Mouse (Mus musculus) testis, adult 2 months (tissue): ENCODE measurements around the gene Itgb7. TPM values are rescaled to one million over a fixed set of nuclear protein-coding genes. Genes with fewer than 3 reads are reported as not detected.
A peak's percentile ranks its signal among the peaks of the same experiment; 100 is the strongest.

Experiments
- H3K27ac ChIP-seq: fragments of 200-500 bp; 2 replicates; pipeline ENCODE4 v1.5.1; 2012; ENCODE audit warnings: low read depth, low read length; ENCODE audit not compliant: control insufficient read depth, insufficient read depth
- H3K27me3 ChIP-seq: fragments of 200-500 bp; 2 replicates; pipeline ENCODE4 v1.6.1; 2012; ENCODE audit warnings: mild to moderate bottlenecking, low read length, moderate library complexity; ENCODE audit not compliant: control insufficient read depth, insufficient read depth
- H3K36me3 ChIP-seq: fragments of 200-500 bp; 2 replicates; pipeline ENCODE4 v1.6.1; 2012; ENCODE audit warnings: mild to moderate bottlenecking, low read length; ENCODE audit not compliant: control insufficient read depth, insufficient read depth
- H3K4me1 ChIP-seq: fragments of 200-500 bp; 2 replicates; pipeline ENCODE4 v1.6.1; 2012; ENCODE audit warnings: low read length; ENCODE audit not compliant: control insufficient read depth, insufficient read depth
- H3K4me3 ChIP-seq: fragments of 200-500 bp; 2 replicates; pipeline ENCODE4 v1.5.1; 2012; ENCODE audit warnings: low read depth, mild to moderate bottlenecking, low read length, moderate library complexity, mixed read lengths; ENCODE audit not compliant: control insufficient read depth
- CTCF ChIP-seq: fragments of 200-500 bp; IDR thresholded peaks from 2 replicates; pipeline ENCODE4 v1.5.1; 2012; ENCODE audit warnings: low read depth, mild to moderate bottlenecking, inconsistent platforms, low read length, moderate library complexity; ENCODE audit not compliant: control insufficient read depth, insufficient read depth, insufficient replicate concordance
- POLR2A ChIP-seq: fragments of 200-500 bp; IDR thresholded peaks from 2 replicates; pipeline ENCODE4 v1.6.1; 2012; ENCODE audit warnings: low read depth, mild to moderate bottlenecking, inconsistent platforms, low read length, moderate library complexity; ENCODE audit not compliant: control insufficient read depth
- polyA plus RNA-seq: library from polyadenylated mRNA; depleted of rRNA; stranded (reverse); fragments of >200 nt; gene quantifications from 2 replicates; pipeline ENCODE4 v1.2.3, GENCODE M21; 2012

The Itgb7 gene
- polyA plus RNA-seq, 1 experiment: 0.23 TPM

DNA sequence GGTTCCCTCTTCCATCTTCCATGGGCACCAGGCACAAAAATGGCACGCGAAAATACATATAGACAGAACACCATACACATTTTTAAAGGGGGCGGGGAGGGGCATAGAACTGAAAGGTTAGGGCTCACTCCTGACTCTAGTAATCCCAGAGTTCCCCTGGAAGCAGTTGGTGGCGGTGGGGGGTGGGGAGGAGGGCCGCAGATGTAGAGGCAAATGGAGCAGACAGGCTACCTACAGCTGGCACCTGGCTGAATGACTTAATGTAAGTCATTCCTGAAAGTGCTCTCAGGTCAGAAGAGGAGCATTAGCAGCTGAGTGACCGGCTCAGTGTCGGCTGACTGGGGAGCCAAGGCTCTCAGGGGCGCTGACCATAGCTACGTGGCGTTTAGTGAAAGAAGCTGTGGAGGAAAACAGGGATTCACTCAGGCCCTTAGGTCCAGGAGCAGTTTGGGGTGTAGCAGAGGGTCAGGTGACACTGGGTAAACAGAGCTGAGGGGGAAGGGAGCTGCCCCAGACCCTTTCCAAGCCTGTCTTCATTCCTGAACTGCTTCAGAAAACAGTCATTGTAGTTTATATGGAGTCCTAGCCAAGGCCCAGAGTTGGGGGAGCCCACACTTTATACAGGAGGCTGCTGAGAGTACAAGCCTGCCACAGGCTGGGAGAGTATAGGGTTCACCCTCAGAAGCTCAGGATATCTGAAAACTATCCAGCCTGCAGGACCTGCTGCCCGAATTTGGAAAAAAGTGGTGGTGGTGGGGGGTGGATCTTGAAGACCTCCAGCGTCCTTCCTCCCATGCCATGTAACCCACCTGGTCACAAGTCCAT is 10.9 kb upstream of the Itgb7 start:
- no peak for TF ChIP-seq POLR2A
- TF ChIP-seq CTCF: no peak
- no peak overlapping the region for H3K4me3 ChIP-seq

GRCm38 (mm10) chr15:102240607-102241006 is 8.9 kb upstream of the Itgb7 start:
- H3K27me3 ChIP-seq: no peaks in the 10 kb centered on the region
- TF ChIP-seq CTCF: no peak
- peaks cover 8% of the 10 kb centered on the region for H3K4me1 ChIP-seq
- H3K27ac ChIP-seq: no peak overlapping the region
- H3K4me3 ChIP-seq: no peak overlapping the region
- no peaks in the 10 kb centered on the region for H3K36me3 ChIP-seq

More for the DNA sequence above, 10.9 kb upstream of the Itgb7 start:
- Histone ChIP-seq H3K4me1 (peaks cover 18% of the 10 kb centered on the region), H3K27me3 (no peaks in the 10 kb centered on the region; the same call in 1 of the 2 replicates), H3K27ac (no peak overlapping the region), H3K36me3 (no peaks in the 10 kb centered on the region)

DNA sequence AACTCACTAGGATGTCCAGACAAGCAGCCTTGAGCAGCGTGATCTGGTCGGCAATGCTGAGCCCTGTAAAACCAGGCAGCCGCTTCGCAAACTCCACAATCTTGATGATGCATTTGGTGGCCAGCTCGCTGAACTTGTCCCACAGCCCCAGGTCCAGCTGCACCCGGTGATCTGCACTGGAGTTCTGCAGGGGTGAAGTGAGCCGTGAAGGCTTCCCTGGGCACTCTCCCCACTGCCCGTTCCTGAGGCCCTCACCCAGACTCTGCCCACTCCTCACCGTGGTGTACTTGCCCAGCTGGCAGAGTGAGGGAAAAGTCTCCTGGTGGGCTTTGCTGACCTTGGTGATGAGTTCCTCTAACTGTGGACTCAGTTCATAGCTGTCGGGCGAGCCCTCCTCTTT is 8.1 kb upstream of the Itgb7 start:
- Histone ChIP-seq H3K27me3 (no peaks in the 10 kb centered on the region), H3K36me3 (no peaks in the 10 kb centered on the region), H3K4me1 (peaks cover 13% of the 10 kb centered on the region), H3K27ac (no peak overlapping the region), H3K4me3 (no peak overlapping the region)
- TF ChIP-seq CTCF (no peak), POLR2A (no peak)

DNA sequence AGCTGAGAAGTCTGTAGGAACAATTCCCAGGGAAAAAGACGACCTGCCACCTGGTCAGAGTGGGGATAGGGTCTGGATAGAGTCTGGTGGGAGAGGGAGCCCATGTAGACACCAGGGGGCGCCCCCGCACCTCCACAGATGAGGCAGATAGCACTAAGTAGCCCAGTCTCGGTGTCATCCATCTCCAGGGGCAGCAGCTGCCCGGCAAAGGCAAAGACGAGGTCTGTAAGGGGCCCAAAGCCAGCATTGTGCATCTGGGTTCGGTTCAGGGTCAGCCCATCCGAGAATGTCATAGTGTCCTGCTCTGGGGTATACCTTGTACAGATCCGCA is 7.5 kb upstream of the Itgb7 start:
- H3K36me3 ChIP-seq: no peaks in the 10 kb centered on the region
- no peak overlapping the region for H3K4me3 ChIP-seq
- H3K27ac ChIP-seq: no peak overlapping the region
- H3K4me1 ChIP-seq: peaks cover 13% of the 10 kb centered on the region
- TF ChIP-seq POLR2A: no peak
- TF ChIP-seq CTCF: peak; percentile 62; the same call in 1 of the 2 replicates
- no peaks in the 10 kb centered on the region for H3K27me3 ChIP-seq

GRCm38 (mm10) chr15:102238543-102239259 is 7.0 kb upstream of the Itgb7 start:
- Histone ChIP-seq H3K27me3 (no peaks in the 10 kb centered on the region), H3K4me3 (no peak overlapping the region), H3K27ac (no peak overlapping the region), H3K36me3 (no peaks in the 10 kb centered on the region), H3K4me1 (peaks cover 13% of the 10 kb centered on the region)
- no peak for TF ChIP-seq CTCF
- no peak for TF ChIP-seq POLR2A

GRCm38 (mm10) chr15:102235371-102236027 is 3.8 kb upstream of the Itgb7 start:
- H3K4me3 ChIP-seq: no peak overlapping the region
- TF ChIP-seq CTCF (no peak), POLR2A (no peak)

GRCm38 (mm10) chr15:102233896-102234295 is 2.2 kb upstream of the Itgb7 start:
- Histone ChIP-seq H3K27ac (no peak overlapping the region), H3K27me3 (no peaks in the 10 kb centered on the region), H3K4me1 (peaks cover 5% of the 10 kb centered on the region; the same call in 1 of the 2 replicates), H3K36me3 (no peaks in the 10 kb centered on the region), H3K4me3 (no peak overlapping the region)
- no peak for TF ChIP-seq POLR2A
- no peak for TF ChIP-seq CTCF

More at GRCm38 (mm10) chr15:102235371-102236027, 3.8 kb upstream of the Itgb7 start:
- H3K4me1 ChIP-seq: peaks cover 5% of the 10 kb centered on the region; the same call in 1 of the 2 replicates
- H3K36me3 ChIP-seq: no peaks in the 10 kb centered on the region
- H3K27me3 ChIP-seq: no peaks in the 10 kb centered on the region
- H3K27ac ChIP-seq: no peak overlapping the region
